Mouse (Mus musculus) midbrain, postnatal 0 days (tissue): ENCODE measurements around the gene Cnrip1. TPM values are rescaled to one million over a fixed set of nuclear protein-coding genes. Genes with fewer than 3 reads are reported as not detected.

Source experiments
- ATAC-seq: fragments of 200-750 bp; cut with Nextera tagmentation; 2 replicates; pipeline ENCODE4 v1.8.0; 2017; ENCODE audit warnings: moderate number of reproducible peaks, mild to moderate bottlenecking, moderate TSS enrichment, moderate library complexity; ENCODE audit not compliant: low FRiP score
- DNase-seq: peaks from one replicate; pipeline ENCODE4 v3.0.0-alpha.2; 2015; ENCODE audit warnings: low spot score
- H3K27ac ChIP-seq: fragments of 300-500 bp; sonication (generic); 2 replicates; pipeline ENCODE4 v1.5.1; 2014; ENCODE audit warnings: low read depth, mild to moderate bottlenecking, low read length, mixed read lengths
- H3K27me3 ChIP-seq: fragments of 300-500 bp; sonication (generic); 2 replicates; pipeline ENCODE4 v1.6.1; 2014; ENCODE audit warnings: low read length, control low read depth, mixed read lengths; ENCODE audit not compliant: insufficient read depth
- H3K36me3 ChIP-seq: fragments of 300-500 bp; sonication (generic); 2 replicates; pipeline ENCODE4 v1.6.1; 2014; ENCODE audit warnings: low read length, control low read depth, mixed read lengths; ENCODE audit not compliant: insufficient read depth
- H3K4me1 ChIP-seq: fragments of 300-500 bp; sonication (generic); 2 replicates; pipeline ENCODE4 v1.6.1; 2014; ENCODE audit warnings: mild to moderate bottlenecking, control low read depth, antibody characterized with exemption, low read length, mixed read lengths; ENCODE audit not compliant: insufficient read depth
- H3K4me2 ChIP-seq: fragments of 300-500 bp; sonication (generic); 2 replicates; pipeline ENCODE4 v1.6.1; 2014; ENCODE audit warnings: low read depth, mild to moderate bottlenecking, low read length, mixed read lengths; ENCODE audit not compliant: poor library complexity, severe bottlenecking
- H3K4me3 ChIP-seq: fragments of 300-500 bp; sonication (generic); 2 replicates; pipeline ENCODE4 v1.5.1; 2014; ENCODE audit warnings: low read depth, mild to moderate bottlenecking, low read length, moderate library complexity
- H3K9ac ChIP-seq: fragments of 300-500 bp; sonication (generic); replicated peaks from 2 replicates; pipeline ENCODE4 v1.6.1; 2014; ENCODE audit warnings: mild to moderate bottlenecking, low read length, moderate library complexity, mixed read lengths; ENCODE audit not compliant: poor library complexity, severe bottlenecking
- H3K9me3 ChIP-seq: fragments of 300-500 bp; sonication (generic); 2 replicates; pipeline ENCODE4 v1.6.1; 2016; ENCODE audit warnings: low read length, control low read depth
- CTCF ChIP-seq: IDR thresholded peaks from 2 replicates; pipeline ENCODE4 v1.5.1; 2016; ENCODE audit warnings: antibody characterized with exemption, mild to moderate bottlenecking
- WGBS: fragments of 180-500 bp; shearing (Covaris S2); extraction: QIAGEN DNeasy Blood & Tissue Kit; methylation state at CpG from one replicate; pipeline ENCODE4 v1.1.7; 2014; 5-methylcytosine and 5-hydroxymethylcytosine counted together
- polyA plus RNA-seq: library from polyadenylated mRNA; unstranded; fragments of >200 nt; fragmentation: Nextera tagmentation; extraction: Ambion mirVana; gene quantifications from 2 replicates; pipeline ENCODE4 v1.2.1, GENCODE M21; 2015
- total RNA-seq: library from RNA; depleted of rRNA; stranded (reverse); fragments of >200 nt; gene quantifications from 2 replicates; pipeline ENCODE4 v1.2.3, GENCODE M21; 2014

Gene Cnrip1
- total and polyA plus RNA-seq, 2 experiments from 2014 or later = 144 to 244 TPM

- H3K27ac ChIP-seq = no peak overlapping the region
- no peaks in the 10 kb centered on the region for H3K4me1 ChIP-seq
- H3K9me3 ChIP-seq = no peaks in the 10 kb centered on the region
- DNase-seq = no peak
- no peak overlapping the region for H3K9ac ChIP-seq
- no peak overlapping the region for H3K4me2 ChIP-seq
- WGBS = 95% methylated on average over 3 of the region's 3 CpGs
- no peak overlapping the region for H3K4me3 ChIP-seq
- TF ChIP-seq CTCF = no peak
- no peak for ATAC-seq
- H3K27me3 ChIP-seq = no peaks in the 10 kb centered on the region
- H3K36me3 ChIP-seq = peaks cover 8% of the 10 kb centered on the region
Observed at GRCm38 (mm10) chr11:17083455-17083854, 32.1 kb downstream of the Cnrip1 start.

GRCm38 (mm10) chr11:17083866-17084265 is 32.5 kb downstream of the Cnrip1 start:
- no peak for TF ChIP-seq CTCF
- no peak overlapping the region for H3K4me3 ChIP-seq
- DNase-seq (no peak), ATAC-seq (no peak)
- H3K27ac ChIP-seq = no peak overlapping the region
- no peak overlapping the region for H3K9ac ChIP-seq
- 89% methylated on average over 1 of the region's 1 CpGs for WGBS
- peaks cover 5% of the 10 kb centered on the region; the same call in 1 of the 2 replicates for H3K36me3 ChIP-seq
- no peaks in the 10 kb centered on the region for H3K27me3 ChIP-seq
- no peaks in the 10 kb centered on the region for H3K4me1 ChIP-seq
- H3K9me3 ChIP-seq = no peaks in the 10 kb centered on the region
- no peak overlapping the region for H3K4me2 ChIP-seq

GRCm38 (mm10) chr11:17086106-17086505 is 34.7 kb downstream of the Cnrip1 start:
- TF ChIP-seq CTCF = no peak
- H3K27ac ChIP-seq = no peak overlapping the region
- ATAC-seq = no peak
- DNase-seq = peak; percentile 5
- no peaks in the 10 kb centered on the region for H3K4me1 ChIP-seq
- no peak overlapping the region for H3K4me2 ChIP-seq
- 15% methylated on average over 5 of the region's 5 CpGs for WGBS
- no peaks in the 10 kb centered on the region for H3K36me3 ChIP-seq
- no peaks in the 10 kb centered on the region for H3K9me3 ChIP-seq
- no peak overlapping the region for H3K4me3 ChIP-seq
- H3K9ac ChIP-seq = no peak overlapping the region
- no peaks in the 10 kb centered on the region for H3K27me3 ChIP-seq

- Histone ChIP-seq H3K27me3 (no peaks in the 10 kb centered on the region), H3K9me3 (no peaks in the 10 kb centered on the region), H3K36me3 (no peaks in the 10 kb centered on the region), H3K4me3 (no peak overlapping the region), H3K9ac (no peak overlapping the region), H3K27ac (no peak overlapping the region), H3K4me2 (no peak overlapping the region), H3K4me1 (no peaks in the 10 kb centered on the region)
- no peak for ATAC-seq
- DNase-seq = no peak
- TF ChIP-seq CTCF = no peak
- WGBS = 81% methylated on average over 5 of the region's 5 CpGs
Observed at GRCm38 (mm10) chr11:17106936-17107335, 55.5 kb downstream of the Cnrip1 start.

- Histone ChIP-seq H3K4me3 (no peak overlapping the region), H3K27me3 (no peaks in the 10 kb centered on the region), H3K36me3 (no peaks in the 10 kb centered on the region), H3K4me1 (no peaks in the 10 kb centered on the region), H3K4me2 (no peak overlapping the region), H3K9ac (no peak overlapping the region), H3K9me3 (no peaks in the 10 kb centered on the region), H3K27ac (no peak overlapping the region)
- ATAC-seq (no peak), DNase-seq (no peak)
- no peak for TF ChIP-seq CTCF
- 78% methylated on average over 6 of the region's 6 CpGs for WGBS
Observed at GRCm38 (mm10) chr11:17107359-17107758, 56.0 kb downstream of the Cnrip1 start.

- Histone ChIP-seq H3K4me1 (no peaks in the 10 kb centered on the region), H3K9me3 (no peaks in the 10 kb centered on the region), H3K9ac (no peak overlapping the region), H3K36me3 (no peaks in the 10 kb centered on the region), H3K27ac (no peak overlapping the region), H3K4me3 (no peak overlapping the region), H3K4me2 (no peak overlapping the region), H3K27me3 (no peaks in the 10 kb centered on the region)
- WGBS = 85% methylated on average over 1 of the region's 1 CpGs
- no peak for TF ChIP-seq CTCF
- no peak for ATAC-seq
- DNase-seq = no peak
Observed at GRCm38 (mm10) chr11:17112419-17113090, 61.2 kb downstream of the Cnrip1 start.
